Mouse (Mus musculus): ENCODE results near the gene Fbxl13. TPM values are rescaled to one million over a fixed set of nuclear protein-coding genes. Genes with fewer than 3 reads are reported as not detected.
"Not testable (repeated sequence)": the region's sequence is repeated elsewhere in the genome, so short reads cannot be mapped to it uniquely, and the experiment has no call there.

Fbxl13 gene
- polyA plus RNA-seq, 1 experiment from 2014 or later, result 0.07 TPM

DNA sequence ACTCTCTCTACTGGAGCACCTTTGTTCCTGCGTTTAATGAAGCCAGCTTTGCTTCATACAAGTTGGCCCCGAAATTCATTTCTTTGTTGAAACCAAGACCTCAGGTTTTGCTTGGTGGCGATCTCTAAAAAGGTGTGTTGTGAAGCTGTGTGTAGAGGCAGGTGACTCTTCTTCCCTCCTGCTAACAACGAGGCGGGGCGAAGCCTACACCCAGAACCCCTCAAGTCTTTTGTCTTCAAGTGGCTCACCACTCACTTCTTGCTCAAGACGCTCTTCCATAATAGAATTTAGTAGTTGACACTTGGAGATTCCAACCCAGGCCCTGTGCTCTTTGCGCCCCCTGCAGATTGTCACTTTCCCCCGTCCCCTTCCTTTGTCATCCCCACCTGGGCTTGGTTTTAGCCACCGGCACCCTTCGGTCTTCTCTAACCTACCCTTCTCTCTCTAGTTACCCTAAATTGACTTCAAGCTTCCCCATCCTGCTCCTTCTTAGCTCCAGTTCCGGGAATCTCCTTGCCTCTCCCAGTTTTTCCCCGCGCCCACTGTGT lies 469 bp downstream of the Fbxl13 start:
- WGBS, result 19% methylated on average over 14 of the region's 14 CpGs
- no peaks in the 10 kb centered on the region for H3K27me3 ChIP-seq (replicated peaks; ENCODE audit: control insufficient read depth, insufficient read depth, low read length)
- H3K4me1 ChIP-seq (replicated peaks; ENCODE audit: control insufficient read depth, insufficient read depth, low read length), result no peaks in the 10 kb centered on the region
- H3K36me3 ChIP-seq (ENCODE audit: control insufficient read depth, insufficient read depth), result peaks cover 13% of the 10 kb centered on the region
- peak; percentile 46 for TF ChIP-seq CTCF (IDR thresholded peaks at IDR 0.05; ENCODE audit: low read depth)
- H3K4me3 ChIP-seq (ENCODE audit: low read depth, low read length), result peak overlapping the region; percentile 80
- H3K9ac ChIP-seq (ENCODE audit: low read depth, low read length), result no peak overlapping the region
- H3K9me3 ChIP-seq (ENCODE audit: control insufficient read depth), result no peaks in the 10 kb centered on the region
- no peak for ATAC-seq
- H3K4me2 ChIP-seq (replicated peaks; ENCODE audit: low read depth), result peak overlapping the region; percentile 83
- no peak overlapping the region for H3K27ac ChIP-seq (ENCODE audit: low read depth, low read length)

DNA sequence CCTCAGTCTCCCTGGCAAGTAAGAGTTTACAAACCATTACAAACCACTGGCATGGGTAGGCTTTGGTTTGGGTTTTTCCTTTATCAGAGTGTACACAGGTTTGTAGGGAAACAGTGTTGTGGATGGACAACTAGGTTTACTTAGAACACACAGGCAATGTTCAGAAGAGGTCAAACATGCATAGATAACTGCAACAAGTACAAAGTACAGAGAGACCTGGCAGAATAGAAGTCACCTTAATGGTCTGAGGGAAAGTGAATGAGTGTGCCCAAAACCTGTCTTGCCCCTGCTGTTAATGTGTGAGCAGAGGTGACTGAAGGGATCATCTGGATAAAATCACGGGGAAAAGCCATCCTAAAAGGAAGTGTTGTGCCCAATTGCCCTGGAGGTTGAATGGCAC lies 1.8 kb downstream of the Fbxl13 start:
- H3K27me3 ChIP-seq (replicated peaks; ENCODE audit: control insufficient read depth, insufficient read depth, low read length), result no peaks in the 10 kb centered on the region
- no peak for TF ChIP-seq CTCF (IDR thresholded peaks at IDR 0.05; ENCODE audit: low read depth)
- H3K9me3 ChIP-seq (ENCODE audit: control insufficient read depth), result no peaks in the 10 kb centered on the region
- no peak overlapping the region for H3K4me2 ChIP-seq (replicated peaks; ENCODE audit: low read depth)
- H3K4me3 ChIP-seq (ENCODE audit: low read depth, low read length), result no peak overlapping the region
- H3K9ac ChIP-seq (ENCODE audit: low read depth, low read length), result no peak overlapping the region
- H3K4me1 ChIP-seq (replicated peaks; ENCODE audit: control insufficient read depth, insufficient read depth, low read length), result no peaks in the 10 kb centered on the region
- H3K36me3 ChIP-seq (ENCODE audit: control insufficient read depth, insufficient read depth), result 0 out of 2 replicates have a peak, but pooled peaks cover under 1% of the 10 kb centered on the region
- no peak overlapping the region for H3K27ac ChIP-seq (ENCODE audit: low read depth, low read length)
- WGBS, result 18% methylated on average over 1 of the region's 1 CpGs
- ATAC-seq, result no peak

DNA sequence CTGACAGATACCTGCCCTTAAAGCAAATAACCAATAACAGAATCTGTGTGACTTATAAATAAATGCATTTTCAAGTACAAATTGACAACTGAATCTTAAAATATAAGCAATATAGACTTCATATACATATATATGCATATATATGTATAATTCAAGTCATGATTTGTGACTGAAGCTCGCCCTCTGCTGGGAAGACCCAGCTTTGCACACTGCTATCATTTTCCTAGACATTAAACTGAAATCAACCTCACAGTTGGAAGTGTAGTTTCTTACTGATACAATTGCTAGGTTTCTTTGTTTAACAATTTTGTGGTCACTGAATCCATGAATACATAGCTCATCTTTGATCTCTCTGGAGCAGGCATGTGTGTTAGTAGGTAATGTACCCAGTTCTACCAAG lies 4.5 kb downstream of the Fbxl13 start:
- no peak overlapping the region for H3K4me2 ChIP-seq (replicated peaks; ENCODE audit: low read depth)
- H3K9ac ChIP-seq (ENCODE audit: low read depth, low read length), result no peak overlapping the region
- no peaks in the 10 kb centered on the region for H3K27me3 ChIP-seq (replicated peaks; ENCODE audit: control insufficient read depth, insufficient read depth, low read length)
- H3K4me3 ChIP-seq (ENCODE audit: low read depth, low read length), result no peak overlapping the region
- H3K9me3 ChIP-seq (ENCODE audit: control insufficient read depth), result no peaks in the 10 kb centered on the region
- no peak overlapping the region for H3K27ac ChIP-seq (ENCODE audit: low read depth, low read length)
- no peaks in the 10 kb centered on the region for H3K4me1 ChIP-seq (replicated peaks; ENCODE audit: control insufficient read depth, insufficient read depth, low read length)
- WGBS, result 0% methylated on average over 1 of the region's 1 CpGs
- peak; percentile 80 for TF ChIP-seq CTCF (IDR thresholded peaks at IDR 0.05; ENCODE audit: low read depth)
- ATAC-seq, result no peak
- H3K36me3 ChIP-seq (ENCODE audit: control insufficient read depth, insufficient read depth), result no peaks in the 10 kb centered on the region

DNA sequence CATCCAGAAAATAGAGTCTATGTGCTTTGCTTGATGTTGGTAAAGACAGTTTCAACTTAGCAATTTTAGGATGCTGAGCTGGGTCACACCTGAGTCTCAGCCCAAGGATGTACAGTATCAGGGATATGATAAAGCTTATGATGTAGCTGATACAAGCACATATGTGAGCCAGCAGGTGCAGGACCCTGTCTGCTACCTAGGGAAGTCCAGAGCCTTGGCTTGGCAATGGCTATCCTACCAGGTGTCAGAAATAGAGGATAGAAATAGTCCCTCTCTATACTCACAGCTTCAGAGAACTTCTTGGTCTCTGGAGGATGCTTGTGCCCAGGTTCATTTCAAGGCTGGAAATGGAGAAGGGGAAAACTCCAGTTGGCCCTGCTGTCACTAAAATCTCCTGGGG lies 19.5 kb downstream of the Fbxl13 start:
- no peak for ATAC-seq
- H3K4me3 ChIP-seq (ENCODE audit: low read depth, low read length), result no peak overlapping the region
- H3K9ac ChIP-seq (ENCODE audit: low read depth, low read length), result no peak overlapping the region
- no peak overlapping the region for H3K4me2 ChIP-seq (replicated peaks; ENCODE audit: low read depth)
- no peaks in the 10 kb centered on the region for H3K4me1 ChIP-seq (replicated peaks; ENCODE audit: control insufficient read depth, insufficient read depth, low read length)
- no peak overlapping the region for H3K27ac ChIP-seq (ENCODE audit: low read depth, low read length)
- no peaks in the 10 kb centered on the region for H3K9me3 ChIP-seq (ENCODE audit: control insufficient read depth)
- H3K27me3 ChIP-seq (replicated peaks; ENCODE audit: control insufficient read depth, insufficient read depth, low read length), result no peaks in the 10 kb centered on the region
- no peaks in the 10 kb centered on the region for H3K36me3 ChIP-seq (ENCODE audit: control insufficient read depth, insufficient read depth)
- TF ChIP-seq CTCF (IDR thresholded peaks at IDR 0.05; ENCODE audit: low read depth), result no peak

DNA sequence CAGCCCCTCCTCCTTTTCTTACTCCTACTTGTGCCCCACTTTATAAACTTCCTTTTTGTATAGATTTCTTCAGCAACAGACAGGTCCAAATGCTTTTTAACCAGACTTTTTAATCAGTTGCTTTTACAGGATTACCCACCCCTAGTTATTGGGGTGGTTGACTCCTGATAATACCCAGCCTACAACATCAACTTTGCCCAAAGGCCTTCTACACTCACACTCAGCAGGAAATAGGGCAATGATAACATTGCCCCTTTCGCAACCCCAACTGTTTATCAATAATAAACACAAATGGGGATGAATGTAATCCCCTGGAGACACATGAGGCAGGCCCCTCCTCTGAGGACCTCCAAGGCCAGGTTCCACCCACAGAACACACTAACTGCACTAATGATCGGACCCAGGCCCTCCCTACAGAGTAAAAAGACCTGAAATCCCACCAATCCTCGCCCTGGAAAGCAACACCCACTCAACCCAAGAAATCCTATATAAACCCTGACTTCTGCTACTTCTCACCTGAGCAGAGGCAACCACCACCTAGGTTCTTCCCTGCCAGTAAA lies 28.9 kb downstream of the Fbxl13 start:
- Histone ChIP-seq H3K4me2 (replicated peaks; ENCODE audit: low read depth) (no peak overlapping the region), H3K27ac (ENCODE audit: low read depth, low read length) (no peak overlapping the region), H3K27me3 (replicated peaks; ENCODE audit: control insufficient read depth, insufficient read depth, low read length) (no peaks in the 10 kb centered on the region), H3K4me3 (ENCODE audit: low read depth, low read length) (no peak overlapping the region), H3K36me3 (ENCODE audit: control insufficient read depth, insufficient read depth) (no peaks in the 10 kb centered on the region), H3K9ac (ENCODE audit: low read depth, low read length) (no peak overlapping the region), H3K9me3 (ENCODE audit: control insufficient read depth) (no peaks in the 10 kb centered on the region), H3K4me1 (replicated peaks; ENCODE audit: control insufficient read depth, insufficient read depth, low read length) (no peaks in the 10 kb centered on the region)
- TF ChIP-seq CTCF (IDR thresholded peaks at IDR 0.05; ENCODE audit: low read depth), result no peak
- 65% methylated on average over 3 of the region's 3 CpGs for WGBS
- no peak for ATAC-seq

DNA sequence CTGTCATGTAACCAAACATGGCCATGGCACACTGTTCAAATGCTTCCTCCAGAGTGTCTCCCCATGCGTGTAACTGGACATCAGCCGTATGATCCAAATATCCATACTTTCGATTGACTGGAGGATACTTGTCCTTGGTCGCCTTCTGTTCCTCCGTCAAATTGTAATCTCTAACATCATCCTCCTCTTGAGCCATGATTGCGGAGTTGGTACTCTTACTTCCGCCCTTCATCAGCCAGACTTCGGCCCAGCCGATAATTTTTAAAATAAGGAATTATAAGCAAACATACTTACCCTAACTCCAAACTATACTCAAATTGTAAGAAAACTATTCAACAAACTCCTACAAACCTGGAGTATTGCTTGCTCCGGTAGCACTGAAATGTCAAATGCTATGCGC lies 31.1 kb downstream of the Fbxl13 start:
- not testable (repeated sequence) for H3K4me1 ChIP-seq (replicated peaks; ENCODE audit: control insufficient read depth, insufficient read depth, low read length); H3K27me3 ChIP-seq (replicated peaks; ENCODE audit: control insufficient read depth, insufficient read depth, low read length); H3K9ac ChIP-seq (ENCODE audit: low read depth, low read length); H3K4me3 ChIP-seq (ENCODE audit: low read depth, low read length); ATAC-seq; H3K27ac ChIP-seq (ENCODE audit: low read depth, low read length); H3K4me2 ChIP-seq (replicated peaks; ENCODE audit: low read depth); H3K9me3 ChIP-seq (ENCODE audit: control insufficient read depth); H3K36me3 ChIP-seq (ENCODE audit: control insufficient read depth, insufficient read depth)
- WGBS, result 95% methylated on average over 11 of the region's 11 CpGs

DNA sequence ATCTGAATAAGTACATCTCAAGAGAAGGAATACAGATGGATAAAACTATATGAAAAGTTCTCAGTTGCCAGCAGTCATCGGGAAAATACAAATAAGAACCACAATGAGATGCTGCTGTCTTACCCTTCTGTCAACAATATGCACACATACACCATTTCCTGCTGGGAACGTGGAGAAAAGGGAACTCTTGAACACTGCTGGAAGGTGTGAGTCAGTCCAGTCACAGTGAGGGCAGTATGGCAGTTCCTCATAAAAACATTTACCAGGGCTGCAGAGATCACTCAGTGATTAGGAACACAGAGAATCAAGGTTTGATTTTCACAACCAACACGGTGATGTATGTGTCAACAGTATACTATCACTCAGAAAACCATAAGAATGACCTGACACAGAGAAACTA lies 34.4 kb downstream of the Fbxl13 start:
- Histone ChIP-seq H3K4me2 (replicated peaks; ENCODE audit: low read depth) (no peak overlapping the region), H3K4me3 (ENCODE audit: low read depth, low read length) (no peak overlapping the region), H3K9me3 (ENCODE audit: control insufficient read depth) (no peaks in the 10 kb centered on the region), H3K4me1 (replicated peaks; ENCODE audit: control insufficient read depth, insufficient read depth, low read length) (no peaks in the 10 kb centered on the region), H3K9ac (ENCODE audit: low read depth, low read length) (no peak overlapping the region), H3K27me3 (replicated peaks; ENCODE audit: control insufficient read depth, insufficient read depth, low read length) (no peaks in the 10 kb centered on the region), H3K27ac (ENCODE audit: low read depth, low read length) (no peak overlapping the region), H3K36me3 (ENCODE audit: control insufficient read depth, insufficient read depth) (no peaks in the 10 kb centered on the region)
- 56% methylated on average over 3 of the region's 3 CpGs for WGBS
- TF ChIP-seq CTCF (IDR thresholded peaks at IDR 0.05; ENCODE audit: low read depth), result no peak
- no peak for ATAC-seq
